Mouse (Mus musculus) liver, embryonic 12.5 days (tissue): ENCODE data around the gene Gpt2. TPM values are rescaled to one million over a fixed set of nuclear protein-coding genes. Genes with fewer than 3 reads are reported as not detected.

ENCODE experiments used
- ATAC-seq: fragments of 200-750 bp; cut with Nextera tagmentation; 2 replicates; pipeline ENCODE4 v1.8.0; 2017; ENCODE audit warnings: moderate number of reproducible peaks, mild to moderate bottlenecking, moderate library complexity
- H3K27ac ChIP-seq: fragments of 300-500 bp; sonication (generic); 2 replicates; pipeline ENCODE4 v1.5.1; 2016; ENCODE audit warnings: mild to moderate bottlenecking
- H3K27me3 ChIP-seq: fragments of 300-500 bp; sonication (generic); replicated peaks from 2 replicates; pipeline ENCODE4 v1.6.1; 2016; ENCODE audit warnings: mild to moderate bottlenecking, moderate library complexity
- H3K36me3 ChIP-seq: fragments of 300-500 bp; sonication (generic); 2 replicates; pipeline ENCODE4 v1.6.1; 2016; ENCODE audit warnings: mild to moderate bottlenecking, moderate library complexity
- H3K4me1 ChIP-seq: fragments of 300-500 bp; sonication (generic); 2 replicates; pipeline ENCODE4 v1.6.1; 2016
- H3K4me2 ChIP-seq: fragments of 300-500 bp; sonication (generic); 2 replicates; pipeline ENCODE4 v1.6.1; 2016; ENCODE audit warnings: mild to moderate bottlenecking, moderate library complexity
- H3K4me3 ChIP-seq: fragments of 300-500 bp; sonication (generic); 2 replicates; pipeline ENCODE4 v1.5.1; 2016; ENCODE audit warnings: mild to moderate bottlenecking, moderate library complexity
- H3K9ac ChIP-seq: fragments of 300-500 bp; sonication (generic); 2 replicates; pipeline ENCODE4 v1.6.1; 2016; ENCODE audit warnings: mild to moderate bottlenecking, moderate library complexity
- H3K9me3 ChIP-seq: fragments of 300-500 bp; sonication (generic); replicated peaks from 2 replicates; pipeline ENCODE4 v1.6.1; 2016; ENCODE audit warnings: mild to moderate bottlenecking, moderate library complexity
- WGBS: fragments of 180-500 bp; shearing (Covaris S2); methylation state at CpG from one replicate; pipeline ENCODE4 v1.1.7; 2016; ENCODE audit not compliant: insufficient replicate concordance; 5-methylcytosine and 5-hydroxymethylcytosine counted together
- polyA plus RNA-seq: library from polyadenylated mRNA; unstranded; fragments of >200 nt; fragmentation: Nextera tagmentation; extraction: Ambion mirVana; gene quantifications from 2 replicates; pipeline ENCODE4 v1.2.1, GENCODE M21; 2016

The Gpt2 gene
- polyA plus RNA-seq, 1 experiment from 2014 or later: 18.5 TPM

DNA sequence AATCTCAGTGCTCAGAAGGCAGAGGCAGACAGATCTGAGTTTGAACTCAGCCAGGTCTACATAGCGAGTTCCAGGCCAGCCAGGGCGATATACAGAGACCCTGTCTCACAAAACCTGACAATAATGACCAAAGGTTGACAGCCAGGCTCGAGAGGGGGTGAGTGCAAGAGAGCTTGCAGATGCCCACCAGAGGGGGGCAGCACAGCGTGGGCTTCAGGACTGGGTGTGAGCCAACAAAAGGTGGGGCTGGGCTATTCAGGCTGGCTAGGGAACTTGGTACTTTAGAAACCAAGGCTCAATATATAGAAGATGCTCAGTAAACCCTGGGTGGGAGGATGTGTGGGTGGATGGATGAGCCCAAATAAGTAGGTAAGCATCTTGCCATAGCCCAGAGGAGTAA is 16.3 kb downstream of the Gpt2 start:
- WGBS: 68% methylated on average over 4 of the region's 4 CpGs
- no peak for ATAC-seq
- no peaks in the 10 kb centered on the region for H3K9me3 ChIP-seq
- no peak overlapping the region for H3K4me3 ChIP-seq
- peaks cover 29% of the 10 kb centered on the region for H3K36me3 ChIP-seq
- no peak overlapping the region for H3K9ac ChIP-seq
- no peak overlapping the region for H3K27ac ChIP-seq
- H3K4me2 ChIP-seq: no peak overlapping the region
- H3K27me3 ChIP-seq: no peaks in the 10 kb centered on the region; the same call in 1 of the 2 replicates
- no peaks in the 10 kb centered on the region for H3K4me1 ChIP-seq

DNA sequence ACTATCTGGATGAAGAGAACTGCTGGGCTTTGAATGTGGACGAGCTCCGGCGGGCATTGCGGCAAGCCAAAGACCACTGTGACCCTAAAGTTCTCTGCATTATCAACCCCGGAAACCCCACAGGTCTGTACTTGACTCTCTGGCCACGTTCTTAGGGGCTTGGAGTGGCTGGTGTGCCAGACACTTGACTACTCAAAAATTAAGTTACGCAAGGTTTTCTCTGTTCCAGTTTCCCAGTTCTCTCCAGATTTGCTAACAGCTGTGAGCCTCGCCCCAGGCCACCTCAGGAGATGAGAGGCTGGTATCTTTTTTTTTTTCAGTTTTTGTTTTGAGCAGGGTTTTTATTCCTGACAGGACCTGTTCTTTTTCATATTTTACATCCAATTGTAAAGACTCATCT is 19.9 kb downstream of the Gpt2 start:
- Histone ChIP-seq H3K27me3 (no peaks in the 10 kb centered on the region; the same call in 1 of the 2 replicates), H3K36me3 (peaks cover 31% of the 10 kb centered on the region), H3K4me3 (no peak overlapping the region), H3K9ac (no peak overlapping the region), H3K27ac (no peak overlapping the region), H3K4me1 (no peaks in the 10 kb centered on the region), H3K9me3 (no peaks in the 10 kb centered on the region), H3K4me2 (no peak overlapping the region)
- ATAC-seq: no peak
- WGBS: 77% methylated on average over 8 of the region's 8 CpGs

DNA sequence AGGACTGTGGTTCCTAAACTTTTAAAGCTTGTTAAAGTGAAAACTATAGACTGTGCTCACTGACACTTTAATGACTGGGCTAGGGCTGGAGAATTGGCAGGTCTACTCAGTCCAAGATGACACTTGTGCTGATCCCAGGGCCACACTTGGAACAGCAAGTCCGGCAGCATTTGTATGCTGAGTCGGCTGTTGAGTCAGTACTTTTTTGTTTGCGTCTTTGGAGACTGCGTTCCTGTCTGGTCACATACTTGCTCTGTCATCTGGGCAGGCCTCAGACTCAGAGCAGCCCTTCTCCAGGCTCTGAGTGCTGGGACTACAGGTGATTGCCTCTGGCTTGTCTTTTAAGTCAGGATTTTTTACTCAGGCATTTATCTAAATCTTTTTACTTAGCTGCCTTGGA is 20.9 kb downstream of the Gpt2 start:
- H3K27me3 ChIP-seq: no peaks in the 10 kb centered on the region
- no peak overlapping the region for H3K4me3 ChIP-seq
- no peaks in the 10 kb centered on the region for H3K9me3 ChIP-seq
- H3K4me1 ChIP-seq: no peaks in the 10 kb centered on the region
- H3K9ac ChIP-seq: no peak overlapping the region
- no peak overlapping the region for H3K27ac ChIP-seq
- no peak for ATAC-seq
- no peak overlapping the region for H3K4me2 ChIP-seq
- H3K36me3 ChIP-seq: peaks cover 33% of the 10 kb centered on the region
- 69% methylated on average over 4 of the region's 4 CpGs for WGBS

DNA sequence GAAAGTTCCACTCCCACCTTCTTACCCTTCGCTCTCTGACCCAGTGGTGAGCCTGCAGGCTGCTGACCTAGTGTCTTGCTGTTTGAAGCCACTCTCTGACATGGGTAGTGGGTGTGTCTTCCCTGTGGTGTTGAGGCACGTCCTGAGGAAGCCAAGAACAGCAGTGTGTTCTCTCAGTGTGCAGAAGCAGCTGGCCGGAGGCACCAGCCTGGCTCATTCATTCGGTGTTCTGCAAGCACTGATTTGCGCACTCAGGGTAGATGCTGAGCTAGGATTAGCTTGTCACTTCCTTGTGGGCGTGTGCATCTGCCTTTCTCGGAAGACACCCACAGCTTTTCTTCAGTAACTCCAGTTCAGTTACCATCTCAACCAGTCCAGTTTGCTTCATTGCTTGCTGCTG is 23.0 kb downstream of the Gpt2 start:
- ATAC-seq: no peak
- H3K9ac ChIP-seq: no peak overlapping the region
- no peaks in the 10 kb centered on the region for H3K27me3 ChIP-seq
- WGBS: 50% methylated on average over 7 of the region's 7 CpGs
- H3K27ac ChIP-seq: no peak overlapping the region
- H3K9me3 ChIP-seq: no peaks in the 10 kb centered on the region
- peaks cover 22% of the 10 kb centered on the region for H3K36me3 ChIP-seq
- no peak overlapping the region for H3K4me3 ChIP-seq
- H3K4me2 ChIP-seq: no peak overlapping the region
- no peaks in the 10 kb centered on the region for H3K4me1 ChIP-seq

DNA sequence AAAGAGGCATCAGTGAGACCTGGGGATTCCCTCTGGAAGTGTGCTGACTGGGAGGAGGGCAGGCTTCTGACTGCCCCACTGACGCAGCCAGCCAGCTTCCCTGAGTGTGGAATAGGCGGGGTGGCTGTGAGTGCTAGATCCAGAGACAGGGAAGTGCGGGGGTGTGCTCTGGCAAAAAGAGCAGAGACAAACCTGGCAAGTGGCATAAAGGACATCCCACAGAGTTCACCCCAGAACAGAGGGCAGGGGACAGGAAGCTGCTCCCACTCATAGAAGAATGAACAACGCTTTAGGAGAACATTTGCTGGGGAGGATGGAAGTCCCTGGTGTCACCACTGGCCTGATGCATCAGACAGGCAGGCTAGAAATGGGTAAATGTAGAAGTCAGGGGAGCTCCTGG is 25.0 kb downstream of the Gpt2 start:
- Histone ChIP-seq H3K36me3 (peaks cover 26% of the 10 kb centered on the region; the same call in 1 of the 2 replicates), H3K27me3 (no peaks in the 10 kb centered on the region), H3K9me3 (no peaks in the 10 kb centered on the region), H3K4me2 (no peak overlapping the region), H3K4me1 (no peaks in the 10 kb centered on the region), H3K27ac (no peak overlapping the region), H3K9ac (no peak overlapping the region), H3K4me3 (no peak overlapping the region)
- 71% methylated on average over 4 of the region's 4 CpGs for WGBS
- ATAC-seq: no peak

DNA sequence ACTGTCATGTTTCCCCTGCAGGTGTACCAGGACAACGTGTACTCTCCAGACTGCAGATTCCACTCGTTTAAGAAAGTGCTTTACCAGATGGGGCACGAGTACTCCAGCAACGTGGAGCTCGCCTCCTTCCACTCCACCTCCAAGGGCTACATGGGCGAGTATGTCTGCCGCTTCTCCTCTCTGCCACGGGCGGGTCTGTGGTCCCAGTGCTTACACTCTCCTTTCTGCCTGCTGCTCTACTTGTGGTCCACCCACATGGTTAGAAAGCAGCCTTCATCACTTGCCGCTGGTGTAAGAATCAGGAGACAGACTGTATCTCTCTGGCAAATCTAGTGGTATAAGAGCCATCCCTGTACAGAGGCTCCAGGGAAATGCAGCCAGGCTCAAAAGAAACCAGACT is 25.6 kb downstream of the Gpt2 start:
- Histone ChIP-seq H3K4me3 (no peak overlapping the region), H3K36me3 (peaks cover 32% of the 10 kb centered on the region; the same call in 1 of the 2 replicates), H3K9me3 (no peaks in the 10 kb centered on the region), H3K9ac (no peak overlapping the region), H3K27me3 (no peaks in the 10 kb centered on the region), H3K4me2 (no peak overlapping the region), H3K4me1 (no peaks in the 10 kb centered on the region), H3K27ac (no peak overlapping the region)
- WGBS: 79% methylated on average over 10 of the region's 10 CpGs
- ATAC-seq: no peak

DNA sequence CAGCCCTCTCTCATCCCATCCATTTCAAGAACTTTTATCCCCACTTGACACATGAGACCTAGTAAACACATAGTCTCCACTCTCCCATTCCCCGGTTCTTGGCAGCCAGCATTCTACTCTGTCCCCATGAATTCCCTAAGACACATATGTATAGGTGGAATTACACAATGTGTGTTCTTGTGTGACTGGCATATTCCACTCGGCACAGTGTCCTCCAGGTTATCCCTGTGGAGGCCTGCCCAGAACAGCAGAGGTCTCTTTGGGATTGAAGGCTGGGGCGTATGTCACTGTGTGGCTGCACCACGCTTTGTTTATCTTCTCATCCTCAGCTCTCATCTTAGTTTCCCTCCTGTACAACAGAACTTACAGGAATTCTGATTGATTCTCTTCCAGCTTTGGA is 28.2 kb downstream of the Gpt2 start:
- no peak overlapping the region for H3K9ac ChIP-seq
- H3K4me3 ChIP-seq: no peak overlapping the region
- H3K4me2 ChIP-seq: no peak overlapping the region
- H3K36me3 ChIP-seq: peaks cover 36% of the 10 kb centered on the region
- no peaks in the 10 kb centered on the region for H3K9me3 ChIP-seq
- H3K27me3 ChIP-seq: no peaks in the 10 kb centered on the region
- H3K4me1 ChIP-seq: no peaks in the 10 kb centered on the region
- no peak for ATAC-seq
- H3K27ac ChIP-seq: no peak overlapping the region
- 78% methylated on average over 4 of the region's 4 CpGs for WGBS

DNA sequence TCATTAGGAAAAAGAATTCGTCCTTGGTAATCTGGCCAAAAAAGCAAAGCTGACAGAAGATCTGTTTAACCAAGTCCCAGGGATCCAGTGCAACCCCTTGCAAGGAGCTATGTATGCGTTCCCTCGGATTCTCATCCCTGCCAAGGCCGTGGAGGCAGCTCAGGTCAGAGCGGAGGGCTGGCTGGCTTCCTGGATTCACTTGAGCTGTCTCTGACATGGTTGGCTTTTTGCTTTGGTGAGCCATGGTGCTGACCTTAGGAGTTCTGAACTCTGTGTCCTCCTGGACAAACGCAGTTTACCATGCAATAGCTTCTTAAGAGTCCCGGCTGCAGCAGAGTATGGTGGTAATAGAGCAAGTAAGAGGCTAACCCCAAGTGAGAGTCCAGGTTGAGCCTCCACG is 29.0 kb downstream of the Gpt2 start:
- no peak overlapping the region for H3K4me3 ChIP-seq
- peaks cover 34% of the 10 kb centered on the region for H3K36me3 ChIP-seq
- H3K27ac ChIP-seq: no peak overlapping the region
- 75% methylated on average over 8 of the region's 8 CpGs for WGBS
- no peak overlapping the region for H3K4me2 ChIP-seq
- H3K27me3 ChIP-seq: no peaks in the 10 kb centered on the region
- no peak for ATAC-seq
- H3K9ac ChIP-seq: no peak overlapping the region
- H3K9me3 ChIP-seq: no peaks in the 10 kb centered on the region
- H3K4me1 ChIP-seq: no peaks in the 10 kb centered on the region

DNA sequence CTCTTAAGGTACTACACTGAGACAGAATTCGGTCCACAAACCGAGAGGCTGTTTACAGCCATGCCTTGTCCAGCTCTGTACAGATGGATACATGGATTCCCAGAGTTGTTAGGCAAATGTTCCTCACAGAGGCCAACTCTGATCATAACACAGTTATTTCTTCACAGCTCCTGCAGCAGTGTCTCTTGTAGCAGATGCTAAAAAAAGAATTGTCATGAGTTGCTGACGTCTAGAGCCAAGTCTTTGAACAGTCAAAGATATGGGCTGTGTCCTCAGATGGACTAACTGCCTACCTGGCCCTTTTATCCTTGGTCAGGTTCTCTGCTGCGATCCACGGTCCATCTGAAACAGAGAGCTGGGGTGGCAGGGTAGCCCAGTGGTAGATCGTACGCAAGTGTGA is 31.7 kb downstream of the Gpt2 start:
- no peak overlapping the region for H3K4me2 ChIP-seq
- no peak overlapping the region for H3K9ac ChIP-seq
- WGBS: 78% methylated on average over 7 of the region's 7 CpGs
- no peaks in the 10 kb centered on the region for H3K9me3 ChIP-seq
- peaks cover 27% of the 10 kb centered on the region for H3K36me3 ChIP-seq
- no peak for ATAC-seq
- no peaks in the 10 kb centered on the region for H3K27me3 ChIP-seq
- H3K27ac ChIP-seq: no peak overlapping the region
- no peak overlapping the region for H3K4me3 ChIP-seq
- H3K4me1 ChIP-seq: no peaks in the 10 kb centered on the region

DNA sequence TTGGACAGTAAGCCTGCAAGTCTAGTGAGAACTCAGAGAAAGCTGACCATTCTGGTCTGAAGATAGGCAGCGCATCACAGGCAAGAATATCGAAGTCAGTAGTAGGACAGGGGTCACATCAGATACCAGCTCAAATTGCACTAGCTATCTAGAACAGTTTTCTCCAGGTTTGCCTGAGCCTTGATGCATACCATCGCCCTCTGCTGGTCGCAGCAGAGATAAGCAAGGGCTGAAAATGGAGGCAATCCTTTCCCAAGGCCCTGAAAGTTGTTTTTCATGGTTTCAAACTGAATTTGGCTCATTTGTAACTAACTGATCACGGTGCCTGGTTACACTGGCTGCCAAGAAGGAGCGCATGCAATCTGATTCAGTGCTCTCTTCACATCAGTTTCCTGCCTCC is 33.7 kb downstream of the Gpt2 start:
- H3K36me3 ChIP-seq: peaks cover 23% of the 10 kb centered on the region
- no peak for ATAC-seq
- 22% methylated on average over 6 of the region's 6 CpGs for WGBS

DNA sequence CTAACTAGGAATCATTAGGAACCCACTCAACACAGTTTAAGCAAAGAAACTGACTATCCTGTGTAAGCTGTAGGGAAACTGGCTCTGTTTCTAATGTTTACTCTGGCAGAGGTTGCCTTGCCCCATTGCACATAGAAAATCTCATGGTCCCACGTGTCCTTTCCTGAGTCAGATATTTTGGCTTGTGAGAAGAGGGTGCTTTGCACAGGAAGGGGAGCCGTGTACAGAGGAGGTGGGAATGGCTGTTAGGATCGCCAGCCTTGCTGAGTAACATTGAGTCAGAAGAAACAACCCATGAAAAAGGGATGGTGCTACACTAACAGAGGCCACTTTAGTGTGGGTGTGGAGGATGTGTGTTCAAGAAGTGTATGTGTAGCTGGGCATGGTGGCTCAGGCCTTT is 36.6 kb downstream of the Gpt2 start:
- Histone ChIP-seq H3K4me1 (peaks cover 18% of the 10 kb centered on the region), H3K9ac (no peak overlapping the region), H3K4me3 (no peak overlapping the region), H3K9me3 (no peaks in the 10 kb centered on the region), H3K27me3 (no peaks in the 10 kb centered on the region), H3K36me3 (peaks cover 14% of the 10 kb centered on the region), H3K4me2 (no peak overlapping the region), H3K27ac (no peak overlapping the region)
- ATAC-seq: no peak
- 61% methylated on average over 3 of the region's 3 CpGs for WGBS

More for the DNA sequence above, 33.7 kb downstream of the Gpt2 start:
- Histone ChIP-seq H3K4me3 (no peak overlapping the region), H3K9ac (no peak overlapping the region), H3K4me1 (no peaks in the 10 kb centered on the region), H3K4me2 (no peak overlapping the region), H3K9me3 (no peaks in the 10 kb centered on the region), H3K27ac (no peak overlapping the region), H3K27me3 (no peaks in the 10 kb centered on the region)

DNA sequence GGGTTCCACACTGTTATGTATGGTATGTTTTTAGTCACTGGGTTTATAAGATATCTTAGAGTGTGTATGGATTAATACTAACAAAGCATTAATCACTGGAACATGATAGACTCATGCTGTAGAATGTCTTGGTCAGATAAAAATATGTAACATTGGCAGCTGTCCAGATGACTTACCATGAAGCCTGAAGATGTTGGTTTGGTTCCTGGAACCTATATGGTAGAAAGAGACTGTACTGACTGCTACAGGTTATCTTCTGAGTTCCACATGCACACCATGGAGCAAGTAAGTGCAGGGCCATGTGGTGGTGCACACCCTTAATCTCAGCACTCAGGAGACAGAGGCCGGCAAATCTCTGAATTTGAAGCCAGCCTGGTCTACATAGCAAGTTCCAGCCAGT is 38.3 kb downstream of the Gpt2 start:
- H3K4me2 ChIP-seq: no peak overlapping the region
- H3K27ac ChIP-seq: no peak overlapping the region
- ATAC-seq: no peak
- peaks cover 18% of the 10 kb centered on the region for H3K4me1 ChIP-seq
- H3K27me3 ChIP-seq: no peaks in the 10 kb centered on the region
- WGBS: 65% methylated on average over 1 of the region's 1 CpGs
- no peaks in the 10 kb centered on the region for H3K9me3 ChIP-seq
- no peak overlapping the region for H3K4me3 ChIP-seq
- peaks cover 32% of the 10 kb centered on the region for H3K36me3 ChIP-seq
- H3K9ac ChIP-seq: no peak overlapping the region

DNA sequence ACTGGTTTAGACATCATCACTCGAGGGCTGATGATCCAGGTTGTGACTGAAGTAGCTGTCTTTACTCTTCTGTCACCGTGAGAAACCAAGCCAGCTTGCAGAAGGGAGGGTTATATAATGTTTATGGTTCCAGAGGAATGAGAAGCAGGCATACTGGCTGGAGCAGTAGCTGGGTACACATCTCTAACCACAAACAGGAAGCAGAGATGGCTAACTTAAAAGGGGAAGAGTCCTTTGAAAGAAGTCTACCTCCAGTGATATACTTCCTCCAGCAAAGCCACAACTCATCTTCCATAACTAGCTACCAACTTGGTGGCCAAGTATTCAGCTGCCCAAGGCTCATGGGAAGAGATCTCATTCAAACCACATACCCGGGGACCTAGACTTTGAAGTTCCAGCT is 39.1 kb downstream of the Gpt2 start:
- H3K9ac ChIP-seq: no peak overlapping the region
- H3K27ac ChIP-seq: no peak overlapping the region
- H3K9me3 ChIP-seq: no peaks in the 10 kb centered on the region
- peaks cover 39% of the 10 kb centered on the region for H3K36me3 ChIP-seq
- no peaks in the 10 kb centered on the region for H3K27me3 ChIP-seq
- 32% methylated on average over 3 of the region's 3 CpGs for WGBS
- H3K4me3 ChIP-seq: no peak overlapping the region
- no peak overlapping the region for H3K4me2 ChIP-seq
- H3K4me1 ChIP-seq: peaks cover 18% of the 10 kb centered on the region
- no peak for ATAC-seq
